Mouse (Mus musculus): ENCODE results near the gene Tada1. TPM values are rescaled to one million over a fixed set of nuclear protein-coding genes. Genes with fewer than 3 reads are reported as not detected.

Tada1 gene
- polyA plus RNA-seq, 1 experiment from 2014 or later = 58.7 TPM

GRCm38 (mm10) chr1:166391671-166392070, 12.8 kb downstream of the Tada1 start:
- Histone ChIP-seq H3K4me3 (no peak overlapping the region), H3K27ac (no peak overlapping the region), H3K4me1 (replicated peaks) (no peaks in the 10 kb centered on the region), H3K9me3 (no peaks in the 10 kb centered on the region), H3K27me3 (ENCODE audit: insufficient read depth, poor library complexity, severe bottlenecking) (no peaks in the 10 kb centered on the region), H3K36me3 (peaks cover 100% of the 10 kb centered on the region)
- DNase-seq (ENCODE audit: low spot score) = no peak
- WGBS = 92% methylated on average over 6 of the region's 6 CpGs

GRCm38 (mm10) chr1:166394770-166395169, 15.9 kb downstream of the Tada1 start:
- H3K36me3 ChIP-seq = peaks cover 100% of the 10 kb centered on the region
- no peak overlapping the region for H3K27ac ChIP-seq
- 86% methylated on average over 4 of the region's 4 CpGs for WGBS
- no peak for DNase-seq (ENCODE audit: low spot score)
- H3K4me1 ChIP-seq (replicated peaks) = no peaks in the 10 kb centered on the region
- no peaks in the 10 kb centered on the region for H3K27me3 ChIP-seq (ENCODE audit: insufficient read depth, poor library complexity, severe bottlenecking)
- no peaks in the 10 kb centered on the region for H3K9me3 ChIP-seq
- H3K4me3 ChIP-seq = no peak overlapping the region

- Histone ChIP-seq H3K4me3 (no peak overlapping the region), H3K27ac (no peak overlapping the region), H3K9me3 (no peaks in the 10 kb centered on the region), H3K36me3 (peaks cover 100% of the 10 kb centered on the region), H3K4me1 (replicated peaks) (no peaks in the 10 kb centered on the region), H3K27me3 (ENCODE audit: insufficient read depth, poor library complexity, severe bottlenecking) (no peaks in the 10 kb centered on the region)
- WGBS = 91% methylated on average over 5 of the region's 5 CpGs
- DNase-seq (ENCODE audit: low spot score) = no peak
Observed at GRCm38 (mm10) chr1:166395661-166396060, 16.8 kb downstream of the Tada1 start.

GRCm38 (mm10) chr1:166396381-166396780, 17.5 kb downstream of the Tada1 start:
- H3K36me3 ChIP-seq = peaks cover 100% of the 10 kb centered on the region
- no peaks in the 10 kb centered on the region for H3K9me3 ChIP-seq
- no peaks in the 10 kb centered on the region for H3K27me3 ChIP-seq (ENCODE audit: insufficient read depth, poor library complexity, severe bottlenecking)
- H3K4me1 ChIP-seq (replicated peaks) = no peaks in the 10 kb centered on the region
- no peak for DNase-seq (ENCODE audit: low spot score)
- H3K27ac ChIP-seq = no peak overlapping the region
- 93% methylated on average over 6 of the region's 6 CpGs for WGBS
- H3K4me3 ChIP-seq = no peak overlapping the region

GRCm38 (mm10) chr1:166401455-166401854, 22.6 kb downstream of the Tada1 start:
- Histone ChIP-seq H3K27ac (no peak overlapping the region), H3K36me3 (peaks cover 100% of the 10 kb centered on the region), H3K9me3 (no peaks in the 10 kb centered on the region), H3K27me3 (ENCODE audit: insufficient read depth, poor library complexity, severe bottlenecking) (no peaks in the 10 kb centered on the region), H3K4me1 (replicated peaks) (no peaks in the 10 kb centered on the region), H3K4me3 (no peak overlapping the region)
- no peak for DNase-seq (ENCODE audit: low spot score)

- peaks cover 100% of the 10 kb centered on the region for H3K36me3 ChIP-seq
- H3K9me3 ChIP-seq = no peaks in the 10 kb centered on the region
- WGBS = 93% methylated on average over 4 of the region's 4 CpGs
- H3K27me3 ChIP-seq (ENCODE audit: insufficient read depth, poor library complexity, severe bottlenecking) = no peaks in the 10 kb centered on the region
- H3K4me3 ChIP-seq = no peak overlapping the region
- H3K27ac ChIP-seq = no peak overlapping the region
- DNase-seq (ENCODE audit: low spot score) = no peak
- H3K4me1 ChIP-seq (replicated peaks) = no peaks in the 10 kb centered on the region
Observed at GRCm38 (mm10) chr1:166402003-166402402, 23.1 kb downstream of the Tada1 start.

GRCm38 (mm10) chr1:166403846-166404245, 24.9 kb downstream of the Tada1 start:
- Histone ChIP-seq H3K27me3 (ENCODE audit: insufficient read depth, poor library complexity, severe bottlenecking) (no peaks in the 10 kb centered on the region), H3K27ac (no peak overlapping the region), H3K4me3 (no peak overlapping the region), H3K4me1 (replicated peaks) (peaks cover 16% of the 10 kb centered on the region), H3K36me3 (peaks cover 96% of the 10 kb centered on the region), H3K9me3 (no peaks in the 10 kb centered on the region)
- WGBS = 91% methylated on average over 3 of the region's 3 CpGs
- DNase-seq (ENCODE audit: low spot score) = no peak

GRCm38 (mm10) chr1:166409177-166409700, 30.3 kb downstream of the Tada1 start:
- Histone ChIP-seq H3K27me3 (ENCODE audit: insufficient read depth, poor library complexity, severe bottlenecking) (peaks cover 6% of the 10 kb centered on the region; the same call in 1 of the 2 replicates), H3K36me3 (peaks cover 42% of the 10 kb centered on the region), H3K4me1 (replicated peaks) (peaks cover 23% of the 10 kb centered on the region), H3K4me3 (peak overlapping the region; percentile 71), H3K9me3 (peaks cover 11% of the 10 kb centered on the region), H3K27ac (peak overlapping the region; percentile 95)
- DNase-seq (ENCODE audit: low spot score) = peak; percentile 62
- whole genome bisulfite sequencing = 2% methylated on average over 42 of the region's 45 CpGs

GRCm38 (mm10) chr1:166409701-166410220, 30.9 kb downstream of the Tada1 start, which contains the start of gene Pogk:
Gene Pogk (minus strand): TSS chr1:166409863.
- H3K27ac ChIP-seq = peak within 1 kb of the TSS; percentile 95
- H3K36me3 ChIP-seq = peaks cover 37% of the 10 kb centered on the region
- H3K4me1 ChIP-seq (replicated peaks) = peaks cover 23% of the 10 kb centered on the region
- peaks cover 11% of the 10 kb centered on the region for H3K9me3 ChIP-seq
- peak; percentile 90 for DNase-seq (ENCODE audit: low spot score)
- H3K27me3 ChIP-seq (ENCODE audit: insufficient read depth, poor library complexity, severe bottlenecking) = peaks cover 6% of the 10 kb centered on the region; the same call in 1 of the 2 replicates
- 8% methylated on average over 40 of the region's 49 CpGs for WGBS
- H3K4me3 ChIP-seq = peak within 1 kb of the TSS; percentile 71

- no peak for DNase-seq (ENCODE audit: low spot score)
- Histone ChIP-seq H3K4me1 (replicated peaks) (peaks cover 23% of the 10 kb centered on the region), H3K4me3 (no peak overlapping the region), H3K9me3 (peaks cover 11% of the 10 kb centered on the region), H3K27me3 (ENCODE audit: insufficient read depth, poor library complexity, severe bottlenecking) (peaks cover 6% of the 10 kb centered on the region; the same call in 1 of the 2 replicates), H3K36me3 (peaks cover 19% of the 10 kb centered on the region), H3K27ac (no peak overlapping the region)
- 84% methylated on average over 1 of the region's 1 CpGs for WGBS
Observed at GRCm38 (mm10) chr1:166411541-166411940, 32.6 kb downstream of the Tada1 start.

- 90% methylated on average over 3 of the region's 3 CpGs for WGBS
- peaks cover 12% of the 10 kb centered on the region for H3K36me3 ChIP-seq
- no peak overlapping the region for H3K4me3 ChIP-seq
- H3K4me1 ChIP-seq (replicated peaks) = peaks cover 22% of the 10 kb centered on the region
- peaks cover 6% of the 10 kb centered on the region; the same call in 1 of the 2 replicates for H3K27me3 ChIP-seq (ENCODE audit: insufficient read depth, poor library complexity, severe bottlenecking)
- no peak for DNase-seq (ENCODE audit: low spot score)
- H3K9me3 ChIP-seq = peaks cover 11% of the 10 kb centered on the region
- H3K27ac ChIP-seq = no peak overlapping the region
Observed at GRCm38 (mm10) chr1:166412266-166412665, 33.4 kb downstream of the Tada1 start.

- no peaks in the 10 kb centered on the region for H3K27me3 ChIP-seq (ENCODE audit: insufficient read depth, poor library complexity, severe bottlenecking)
- H3K27ac ChIP-seq = no peak overlapping the region
- 78% methylated on average over 3 of the region's 3 CpGs for WGBS
- DNase-seq (ENCODE audit: low spot score) = no peak
- no peaks in the 10 kb centered on the region for H3K36me3 ChIP-seq
- no peaks in the 10 kb centered on the region for H3K9me3 ChIP-seq
- no peaks in the 10 kb centered on the region for H3K4me1 ChIP-seq (replicated peaks)
- H3K4me3 ChIP-seq = no peak overlapping the region
Observed at GRCm38 (mm10) chr1:166429053-166429452, 50.2 kb downstream of the Tada1 start.

GRCm38 (mm10) chr1:166429809-166430431, 51.0 kb downstream of the Tada1 start:
- Histone ChIP-seq H3K36me3 (no peaks in the 10 kb centered on the region), H3K4me3 (no peak overlapping the region), H3K27me3 (ENCODE audit: insufficient read depth, poor library complexity, severe bottlenecking) (no peaks in the 10 kb centered on the region), H3K27ac (no peak overlapping the region), H3K4me1 (replicated peaks) (no peaks in the 10 kb centered on the region), H3K9me3 (no peaks in the 10 kb centered on the region)
- 74% methylated on average over 10 of the region's 10 CpGs for WGBS
- DNase-seq (ENCODE audit: low spot score) = no peak
